Mouse (Mus musculus) embryonic facial prominence, embryonic 15.5 days (tissue): Measurements from ENCODE around the gene Zfp281. TPM values are rescaled to one million over a fixed set of nuclear protein-coding genes. Genes with fewer than 3 reads are reported as not detected.

Experiments used
- ATAC-seq: fragments of 200-750 bp; cut with Nextera tagmentation; 2 replicates; pipeline ENCODE4 v1.8.0; 2017; ENCODE audit warnings: low read depth, moderate TSS enrichment; ENCODE audit not compliant: insufficient number of reproducible peaks, low FRiP score, low TSS enrichment
- H3K27ac ChIP-seq: fragments of 300-500 bp; sonication (generic); replicated peaks from 2 replicates; pipeline ENCODE4 v1.5.1; 2015; ENCODE audit warnings: mild to moderate bottlenecking, inconsistent platforms
- H3K27me3 ChIP-seq: fragments of 300-500 bp; sonication (generic); 2 replicates; pipeline ENCODE4 v1.6.1; 2015; ENCODE audit warnings: inconsistent platforms
- H3K36me3 ChIP-seq: fragments of 300-500 bp; sonication (generic); 2 replicates; pipeline ENCODE4 v1.6.1; 2015; ENCODE audit warnings: mild to moderate bottlenecking, inconsistent platforms
- H3K4me1 ChIP-seq: fragments of 300-500 bp; sonication (generic); 2 replicates; pipeline ENCODE4 v1.6.1; 2015; ENCODE audit warnings: inconsistent platforms
- H3K4me2 ChIP-seq: fragments of 300-500 bp; sonication (generic); replicated peaks from 2 replicates; pipeline ENCODE4 v1.6.1; 2015; ENCODE audit warnings: mild to moderate bottlenecking, inconsistent platforms
- H3K4me3 ChIP-seq: fragments of 300-500 bp; sonication (generic); replicated peaks from 2 replicates; pipeline ENCODE4 v1.5.1; 2015; ENCODE audit warnings: mild to moderate bottlenecking, inconsistent platforms
- H3K9ac ChIP-seq: fragments of 300-500 bp; sonication (generic); 2 replicates; pipeline ENCODE4 v1.6.1; 2015; ENCODE audit warnings: inconsistent platforms
- H3K9me3 ChIP-seq: fragments of 300-500 bp; sonication (generic); replicated peaks from 2 replicates; pipeline ENCODE4 v1.6.1; 2016; ENCODE audit warnings: inconsistent platforms
- WGBS: fragments of 180-500 bp; shearing (Covaris S2); methylation state at CpG from one replicate; pipeline ENCODE4 v1.1.7; 2015; 5-methylcytosine and 5-hydroxymethylcytosine counted together
- polyA plus RNA-seq: library from polyadenylated mRNA; unstranded; fragments of >200 nt; fragmentation: Nextera tagmentation; extraction: Ambion mirVana; gene quantifications from 2 replicates; pipeline ENCODE4 v1.2.1, GENCODE M21; 2015

Zfp281 gene
- polyA plus RNA-seq, 1 experiment from 2014 or later: 19.2 TPM

DNA sequence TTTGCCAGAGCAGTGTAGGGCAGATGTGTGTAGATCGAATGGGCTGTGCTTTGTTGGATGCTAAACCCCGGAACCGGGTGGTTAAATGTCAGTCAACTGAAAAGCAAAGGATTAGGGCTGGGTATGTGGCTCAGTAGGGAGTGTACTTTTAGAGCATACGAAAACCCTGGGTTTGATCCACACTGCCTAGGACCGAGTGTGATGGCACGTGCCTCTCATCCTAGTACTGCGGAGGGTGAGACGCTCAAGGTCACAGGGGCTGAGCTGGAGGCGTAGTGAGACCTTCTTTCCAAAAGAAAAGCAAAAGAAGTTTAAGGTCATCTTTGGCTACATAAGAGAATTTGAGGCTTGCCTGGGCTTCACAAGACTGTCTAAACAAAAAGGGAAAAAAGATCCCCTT is 34.6 kb downstream of the Zfp281 start:
- WGBS: 85% methylated on average over 9 of the region's 9 CpGs
- H3K4me1 ChIP-seq: 0 out of 2 replicates have a peak, but pooled peaks cover 5% of the 10 kb centered on the region
- ATAC-seq: no peak
- no peaks in the 10 kb centered on the region for H3K27me3 ChIP-seq
- no peak overlapping the region for H3K4me3 ChIP-seq
- no peak overlapping the region for H3K4me2 ChIP-seq
- no peak overlapping the region for H3K9ac ChIP-seq
- H3K36me3 ChIP-seq: no peaks in the 10 kb centered on the region
- no peak overlapping the region for H3K27ac ChIP-seq
- H3K9me3 ChIP-seq: no peaks in the 10 kb centered on the region

DNA sequence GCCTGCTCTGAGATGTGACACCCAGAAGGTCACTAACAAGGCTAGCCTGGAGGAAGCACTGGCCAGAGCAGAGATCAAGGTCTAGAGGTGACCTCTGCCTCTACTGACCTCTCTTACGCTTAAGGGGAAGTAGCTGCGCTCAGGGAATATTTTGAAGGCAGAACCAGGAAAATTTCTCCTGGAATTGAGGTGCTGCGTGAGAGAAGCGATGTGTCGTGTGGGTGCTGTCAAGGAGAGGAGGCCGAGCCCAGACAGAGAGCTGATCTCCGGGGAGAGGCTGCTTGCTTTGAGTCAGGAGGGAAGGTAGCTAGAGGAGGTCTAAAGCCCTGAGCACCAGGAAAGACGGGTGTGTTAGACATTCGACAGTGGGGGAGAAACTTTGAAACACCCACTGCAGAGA is 35.2 kb downstream of the Zfp281 start:
- Histone ChIP-seq H3K9me3 (no peaks in the 10 kb centered on the region), H3K9ac (no peak overlapping the region), H3K4me1 (0 out of 2 replicates have a peak, but pooled peaks cover 5% of the 10 kb centered on the region), H3K36me3 (no peaks in the 10 kb centered on the region), H3K27me3 (no peaks in the 10 kb centered on the region), H3K4me3 (no peak overlapping the region), H3K27ac (no peak overlapping the region), H3K4me2 (no peak overlapping the region)
- 72% methylated on average over 9 of the region's 9 CpGs for WGBS
- ATAC-seq: no peak

DNA sequence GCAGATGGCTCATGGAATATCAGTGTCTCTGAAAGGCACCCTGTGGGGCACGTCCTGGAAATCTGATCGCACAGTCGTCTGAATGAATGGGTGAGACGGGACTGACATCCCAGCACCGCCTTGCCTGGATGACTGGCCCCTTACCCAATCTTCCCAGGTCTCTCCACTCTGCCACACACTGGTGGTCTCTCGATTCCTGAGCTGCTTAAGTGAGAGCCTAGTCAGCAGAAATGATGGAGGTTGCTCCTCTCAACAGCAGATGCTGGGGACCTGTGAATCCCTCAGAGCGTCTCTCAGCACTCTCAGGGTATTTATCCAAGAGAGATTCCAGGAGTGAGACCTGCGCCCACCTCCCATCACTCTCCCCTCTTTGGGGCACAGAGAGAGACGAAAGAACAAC is 36.8 kb downstream of the Zfp281 start:
- ATAC-seq: no peak
- H3K4me1 ChIP-seq: 0 out of 2 replicates have a peak, but pooled peaks cover 5% of the 10 kb centered on the region
- no peak overlapping the region for H3K27ac ChIP-seq
- H3K36me3 ChIP-seq: no peaks in the 10 kb centered on the region
- H3K9me3 ChIP-seq: no peaks in the 10 kb centered on the region
- 37% methylated on average over 9 of the region's 9 CpGs for WGBS
- no peak overlapping the region for H3K4me2 ChIP-seq
- H3K27me3 ChIP-seq: no peaks in the 10 kb centered on the region
- H3K4me3 ChIP-seq: no peak overlapping the region
- no peak overlapping the region for H3K9ac ChIP-seq

DNA sequence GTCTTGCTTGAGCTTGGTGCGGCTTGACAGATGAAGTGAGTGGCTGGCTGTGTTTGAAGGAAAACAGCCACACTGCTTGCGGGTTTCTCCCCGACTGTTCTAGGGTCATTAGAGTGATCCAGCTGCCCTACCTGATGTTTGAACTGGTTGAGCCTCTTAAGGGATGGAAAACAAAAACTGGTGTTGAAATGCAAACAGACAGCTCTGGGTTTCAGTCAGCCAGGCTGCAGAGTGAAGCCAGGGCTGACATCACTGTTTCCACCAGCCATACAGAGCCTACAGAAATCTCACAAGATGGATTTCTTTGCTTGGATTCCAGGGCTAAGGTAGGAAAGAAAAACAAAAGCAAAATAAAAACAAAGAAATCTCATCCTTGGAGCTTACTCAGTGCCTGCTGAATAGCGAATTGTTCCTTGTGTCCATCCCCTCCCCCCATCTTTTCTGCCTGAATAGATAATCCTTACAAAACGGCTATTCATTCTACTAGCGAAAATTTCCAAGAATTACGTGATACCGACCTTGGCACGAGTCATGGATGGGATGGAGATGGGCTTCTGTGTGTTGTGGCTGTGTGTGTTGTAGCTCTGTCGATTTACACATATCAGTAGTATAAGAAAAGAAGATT is 37.4 kb downstream of the Zfp281 start:
- no peak for ATAC-seq
- Histone ChIP-seq H3K9me3 (no peaks in the 10 kb centered on the region), H3K36me3 (no peaks in the 10 kb centered on the region), H3K9ac (no peak overlapping the region), H3K4me1 (0 out of 2 replicates have a peak, but pooled peaks cover 5% of the 10 kb centered on the region), H3K27me3 (no peaks in the 10 kb centered on the region), H3K4me3 (no peak overlapping the region), H3K4me2 (no peak overlapping the region), H3K27ac (no peak overlapping the region)
- WGBS: 23% methylated on average over 10 of the region's 10 CpGs

DNA sequence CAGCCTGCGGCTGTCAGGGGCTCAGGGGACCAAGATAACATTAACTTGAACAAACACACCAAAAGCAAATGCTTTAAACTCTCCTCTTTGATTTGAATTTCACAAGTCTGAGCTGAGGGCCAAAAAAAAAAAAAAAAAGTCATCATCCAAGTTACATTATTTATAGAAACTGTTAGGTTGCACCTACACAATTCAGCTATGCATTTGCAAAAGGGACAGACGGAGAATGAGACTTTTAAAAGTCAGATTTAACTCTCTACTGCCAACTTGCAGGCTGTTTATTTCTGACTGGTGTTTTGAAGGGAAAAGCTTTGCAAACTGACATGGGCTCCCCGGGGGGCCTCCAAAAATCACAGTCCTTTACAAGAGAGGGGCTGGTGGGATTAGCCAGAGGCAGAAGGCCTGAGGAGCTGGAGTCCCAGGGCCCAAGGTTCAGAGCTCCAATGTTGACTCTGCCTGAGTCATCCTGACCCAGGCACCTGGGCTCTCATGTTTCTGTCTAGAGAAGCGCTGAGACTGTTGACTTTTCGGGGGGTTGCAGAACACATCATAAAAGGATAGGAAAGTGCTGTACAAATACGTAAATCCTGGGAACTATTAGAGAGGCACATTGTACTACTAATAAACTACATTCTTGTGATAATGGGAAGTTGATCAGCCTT is 40.4 kb downstream of the Zfp281 start:
- Histone ChIP-seq H3K4me1 (0 out of 2 replicates have a peak, but pooled peaks cover 5% of the 10 kb centered on the region), H3K27me3 (no peaks in the 10 kb centered on the region), H3K4me3 (no peak overlapping the region), H3K9me3 (no peaks in the 10 kb centered on the region), H3K27ac (no peak overlapping the region), H3K9ac (no peak overlapping the region), H3K36me3 (no peaks in the 10 kb centered on the region), H3K4me2 (no peak overlapping the region)
- no peak for ATAC-seq
- WGBS: 50% methylated on average over 6 of the region's 6 CpGs

DNA sequence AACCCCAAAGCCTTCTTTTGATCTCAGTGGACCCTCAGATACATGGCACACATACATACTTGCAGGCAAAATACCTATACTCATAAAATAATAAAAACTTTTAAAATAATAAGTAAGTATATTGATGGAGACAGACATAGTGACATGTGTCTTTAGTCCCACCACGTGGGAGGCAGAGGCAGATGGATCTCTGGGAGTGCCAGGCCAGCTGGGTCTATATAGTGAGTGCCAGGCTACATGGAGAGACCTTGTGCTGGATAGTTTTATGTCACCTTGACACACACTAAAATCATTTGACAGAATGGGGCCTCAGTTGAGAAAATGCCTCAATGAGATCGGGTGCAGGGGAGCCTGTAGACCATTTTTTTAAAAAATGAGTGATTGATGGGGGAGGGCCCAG is 41.8 kb downstream of the Zfp281 start:
- WGBS: 74% methylated on average over 2 of the region's 2 CpGs

DNA sequence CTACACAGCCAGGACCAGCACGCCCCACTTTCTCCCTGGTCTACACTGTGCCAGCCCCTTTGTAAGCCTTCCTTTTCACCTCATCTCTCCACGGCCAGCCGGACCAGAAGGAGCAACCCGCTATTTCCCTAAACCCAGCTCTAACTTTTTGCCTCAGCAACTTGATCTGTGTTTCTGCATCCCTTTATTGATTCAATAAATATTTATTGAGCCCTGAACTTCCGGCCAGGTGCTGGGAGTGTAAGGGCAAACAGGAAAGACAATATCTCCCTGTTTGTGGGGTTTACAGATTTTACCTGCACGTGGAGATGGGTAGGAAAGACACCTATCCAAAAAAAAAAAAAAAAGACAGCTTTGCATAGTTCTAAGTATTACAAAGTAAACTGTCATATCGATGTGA is 45.2 kb downstream of the Zfp281 start:
- Histone ChIP-seq H3K9ac (no peak overlapping the region), H3K9me3 (no peaks in the 10 kb centered on the region), H3K36me3 (no peaks in the 10 kb centered on the region), H3K27ac (no peak overlapping the region), H3K4me1 (peaks cover 3% of the 10 kb centered on the region; the same call in 1 of the 2 replicates), H3K4me2 (no peak overlapping the region), H3K27me3 (no peaks in the 10 kb centered on the region), H3K4me3 (no peak overlapping the region)
- WGBS: 62% methylated on average over 7 of the region's 7 CpGs
- no peak for ATAC-seq

More for the DNA sequence above, 41.8 kb downstream of the Zfp281 start:
- ATAC-seq: no peak
- Histone ChIP-seq H3K9me3 (no peaks in the 10 kb centered on the region), H3K27ac (no peak overlapping the region), H3K4me2 (no peak overlapping the region), H3K9ac (no peak overlapping the region), H3K4me1 (peaks cover 8% of the 10 kb centered on the region; the same call in 1 of the 2 replicates), H3K36me3 (no peaks in the 10 kb centered on the region), H3K4me3 (no peak overlapping the region), H3K27me3 (no peaks in the 10 kb centered on the region)

DNA sequence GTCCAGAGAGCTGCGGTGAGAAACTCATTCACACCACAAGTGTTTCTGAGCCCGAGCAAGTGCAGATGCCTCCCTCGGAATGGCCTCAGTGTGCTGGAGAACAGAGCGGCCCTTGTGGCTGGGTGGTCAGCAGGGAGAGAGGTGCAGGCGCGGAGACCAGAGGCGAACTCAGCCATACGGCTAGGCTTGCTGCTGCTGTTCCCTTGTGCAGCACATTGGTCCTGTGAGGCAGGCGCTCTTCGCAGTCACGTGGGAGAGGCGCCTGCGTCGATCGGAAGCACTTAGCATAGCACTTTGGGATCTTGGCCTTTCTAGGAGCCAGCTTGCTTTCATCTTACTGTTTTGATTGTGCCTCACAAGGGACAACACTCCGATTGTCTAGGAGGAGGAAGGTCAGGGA is 45.7 kb downstream of the Zfp281 start:
- Histone ChIP-seq H3K9me3 (no peaks in the 10 kb centered on the region), H3K27me3 (no peaks in the 10 kb centered on the region), H3K36me3 (no peaks in the 10 kb centered on the region), H3K9ac (no peak overlapping the region), H3K4me1 (peaks cover 3% of the 10 kb centered on the region; the same call in 1 of the 2 replicates), H3K27ac (no peak overlapping the region), H3K4me3 (0 out of 2 replicates have a peak overlapping the region, but pooled peaks have one; percentile 6), H3K4me2 (peak overlapping the region; percentile 23; the same call in 1 of the 2 replicates)
- 30% methylated on average over 16 of the region's 16 CpGs for WGBS
- ATAC-seq: no peak; the same call in 1 of the 2 replicates

DNA sequence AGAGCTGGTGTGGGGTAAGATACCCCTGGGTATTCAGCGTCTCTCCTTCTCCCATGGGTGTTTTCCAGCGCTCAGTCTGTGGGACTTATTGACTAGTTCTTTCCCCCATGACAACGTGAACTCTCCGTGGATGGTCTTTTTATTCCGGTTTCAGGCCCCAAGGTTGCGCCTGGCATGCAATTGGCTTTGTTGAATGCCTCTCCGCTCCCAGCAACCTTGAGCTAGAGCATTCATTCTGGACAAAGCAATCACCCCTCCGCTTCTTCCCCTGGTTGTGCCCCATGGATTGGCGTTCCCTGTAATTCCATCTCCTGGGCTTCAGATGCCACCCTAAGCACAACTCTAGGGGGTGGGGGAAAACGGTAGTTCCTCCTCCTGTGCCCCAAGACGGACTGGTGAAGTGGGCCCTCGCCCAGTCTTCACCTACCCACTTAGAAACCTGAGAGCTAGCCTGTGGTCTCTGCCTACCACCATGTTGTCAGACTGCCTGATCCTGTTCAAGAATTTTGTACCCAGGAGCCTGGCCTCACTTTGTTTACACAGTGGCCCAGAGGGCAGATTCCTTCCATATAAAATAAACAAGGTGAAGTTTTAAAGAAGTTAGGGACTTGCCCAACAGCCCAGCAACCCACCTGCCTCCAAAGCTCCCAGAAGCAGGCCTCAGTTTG is 47.2 kb downstream of the Zfp281 start:
- 81% methylated on average over 12 of the region's 12 CpGs for WGBS
- Histone ChIP-seq H3K27me3 (no peaks in the 10 kb centered on the region), H3K36me3 (no peaks in the 10 kb centered on the region), H3K4me1 (peaks cover 3% of the 10 kb centered on the region; the same call in 1 of the 2 replicates), H3K9ac (no peak overlapping the region), H3K4me3 (no peak overlapping the region), H3K27ac (no peak overlapping the region), H3K4me2 (no peak overlapping the region), H3K9me3 (no peaks in the 10 kb centered on the region)
- ATAC-seq: no peak

DNA sequence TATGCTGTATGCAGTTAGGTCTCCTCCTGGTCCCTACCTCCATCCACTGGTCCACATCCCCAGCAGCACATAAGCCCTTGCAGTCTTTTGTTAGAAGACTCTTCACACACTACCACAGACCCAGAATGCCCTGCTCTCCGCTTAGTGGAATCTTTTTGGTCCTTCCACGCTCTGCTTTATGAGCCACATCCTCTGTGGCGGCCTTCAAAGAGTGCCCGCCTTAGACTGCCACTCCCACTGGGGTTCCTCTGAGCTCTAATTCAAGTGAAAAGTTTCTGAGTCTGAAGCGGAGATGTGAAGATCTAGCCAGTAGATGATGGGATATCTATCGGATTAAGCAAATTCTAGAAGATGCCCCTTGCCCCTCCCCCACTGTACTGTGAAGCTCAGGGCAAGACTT is 47.9 kb downstream of the Zfp281 start:
- ATAC-seq: no peak
- H3K27ac ChIP-seq: no peak overlapping the region

DNA sequence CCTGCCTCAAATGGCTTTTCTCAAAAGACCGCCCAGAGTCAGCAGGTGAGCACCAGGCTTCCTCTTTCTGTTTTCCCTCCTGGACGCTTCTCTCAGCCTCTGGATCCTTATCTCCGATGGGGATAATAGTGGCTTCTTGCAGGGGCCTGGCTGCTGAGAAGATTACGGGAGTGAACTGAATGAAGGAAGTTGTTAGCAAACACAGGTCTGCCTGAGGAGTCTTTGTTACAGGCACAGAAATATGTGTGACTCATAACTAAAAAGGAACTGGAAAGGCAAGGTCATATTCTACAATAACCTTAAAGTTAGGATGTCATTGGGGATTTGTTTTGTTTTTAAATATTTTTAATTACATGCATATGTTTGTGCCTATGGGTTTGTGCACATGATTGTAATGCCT is 48.6 kb downstream of the Zfp281 start:
- ATAC-seq: no peak
- Histone ChIP-seq H3K4me1 (peaks cover 3% of the 10 kb centered on the region; the same call in 1 of the 2 replicates), H3K27ac (no peak overlapping the region), H3K9me3 (no peaks in the 10 kb centered on the region), H3K27me3 (no peaks in the 10 kb centered on the region), H3K4me3 (no peak overlapping the region), H3K4me2 (no peak overlapping the region), H3K9ac (no peak overlapping the region), H3K36me3 (no peaks in the 10 kb centered on the region)
- 60% methylated on average over 4 of the region's 4 CpGs for WGBS

More for the DNA sequence above, 47.9 kb downstream of the Zfp281 start:
- H3K4me2 ChIP-seq: no peak overlapping the region
- H3K27me3 ChIP-seq: no peaks in the 10 kb centered on the region
- 81% methylated on average over 6 of the region's 6 CpGs for WGBS
- H3K9me3 ChIP-seq: no peaks in the 10 kb centered on the region
- H3K9ac ChIP-seq: no peak overlapping the region
- H3K4me3 ChIP-seq: no peak overlapping the region
- H3K36me3 ChIP-seq: no peaks in the 10 kb centered on the region
- peaks cover 3% of the 10 kb centered on the region; the same call in 1 of the 2 replicates for H3K4me1 ChIP-seq
